ENCODE assay signal across 1 mouse cellular context in the genomic region with DNA sequence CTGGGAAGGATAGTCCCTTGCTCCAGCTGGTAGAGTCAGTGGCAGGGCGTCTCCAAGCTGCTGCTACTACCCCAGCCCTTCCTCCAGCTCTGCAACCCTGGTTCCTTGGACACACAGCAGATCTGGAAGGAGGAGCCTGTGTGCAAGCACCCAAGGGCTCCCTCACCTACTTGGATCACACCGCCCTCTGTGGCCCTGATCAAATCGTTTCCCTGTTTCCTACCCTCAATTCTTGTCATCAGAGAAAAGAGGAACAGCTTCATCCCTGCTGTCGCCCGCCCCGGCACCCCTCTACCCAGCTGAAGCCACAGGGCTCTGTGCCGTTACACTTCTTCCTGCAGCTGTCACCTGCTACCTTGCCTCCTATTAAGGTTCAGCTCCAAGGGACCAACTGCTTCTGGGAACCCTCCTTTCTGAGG.
TF ChIP-seq lines count a peak whose summit lies in the region.

No protein-coding gene starts in this region.

TF ChIP-seq in MEL, 35 proteins besides CTCF, POLR2A, EP300 and RAD21 (continued from another document):
- TF ChIP-seq USF2 (IDR thresholded peaks at IDR 0.05; ENCODE audit: borderline replicate concordance in 1 of 2, insufficient read depth in 1 of 2, low read depth in 1 of 2, low read length in 2 of 2) = no peak
- no peak for TF ChIP-seq CHD2 (IDR thresholded peaks at IDR 0.05; ENCODE audit: low read length)
- TF ChIP-seq TAL1 (IDR thresholded peaks at IDR 0.05; ENCODE audit: low read length) = no peak
- TF ChIP-seq POLR2AphosphoS2 (IDR thresholded peaks at IDR 0.05; ENCODE audit: low read length) = no peak
- no peak for TF ChIP-seq KAT2A (conservative IDR thresholded peaks at IDR 0.05; ENCODE audit: low read depth, low read length)
- TF ChIP-seq UBTF (IDR thresholded peaks at IDR 0.05; ENCODE audit: borderline replicate concordance, insufficient read depth, low read depth, low read length) = 0 out of 2 replicates have a peak, but pooled peaks have one; percentile 43
- no peak for TF ChIP-seq HCFC1 (IDR thresholded peaks at IDR 0.05; ENCODE audit: low read depth, low read length)
- TF ChIP-seq TBP (IDR thresholded peaks at IDR 0.05; ENCODE audit: low read depth, low read length) = peak; percentile 68
- TF ChIP-seq CHD1 (IDR thresholded peaks at IDR 0.05; ENCODE audit: low read depth, low read length) = no peak
- no peak for TF ChIP-seq RCOR1 (IDR thresholded peaks at IDR 0.05; ENCODE audit: low read depth, low read length)
- no peak for TF ChIP-seq MYB (IDR thresholded peaks at IDR 0.05; ENCODE audit: low read depth, low read length)
- no peak for TF ChIP-seq ZKSCAN1 (IDR thresholded peaks at IDR 0.05; ENCODE audit: low read depth, low read length)
- peak; percentile 70; the same call in 1 of the 2 replicates for TF ChIP-seq ETS1 (IDR thresholded peaks at IDR 0.05; ENCODE audit: low read depth, low read length)
- peak; percentile 18; the same call in 1 of the 2 replicates for TF ChIP-seq MXI1 (IDR thresholded peaks at IDR 0.05; ENCODE audit: low read depth, low read length)
- no peak for TF ChIP-seq SIN3A (IDR thresholded peaks at IDR 0.05; ENCODE audit: low read length)
- TF ChIP-seq USF1 (IDR thresholded peaks at IDR 0.05; ENCODE audit: low read depth, low read length) = no peak
- TF ChIP-seq E2F4 (IDR thresholded peaks at IDR 0.05; ENCODE audit: borderline replicate concordance, low read depth, low read length) = no peak
- no peak for TF ChIP-seq GATA1 (IDR thresholded peaks at IDR 0.05; ENCODE audit: low read depth, low read length)
- no peak for TF ChIP-seq MEF2A (IDR thresholded peaks at IDR 0.05; ENCODE audit: extremely low read depth, insufficient replicate concordance, low read depth, low read length, poor library complexity, severe bottlenecking)
- no peak for TF ChIP-seq JUND (IDR thresholded peaks at IDR 0.05; ENCODE audit: low read depth, low read length)
- no peak for TF ChIP-seq POLR2AphosphoS5 (IDR thresholded peaks at IDR 0.05; ENCODE audit: borderline replicate concordance, low read depth, low read length)
- no peak for TF ChIP-seq MYC (IDR thresholded peaks at IDR 0.05; ENCODE audit: low read depth, low read length)
- TF ChIP-seq MAZ (IDR thresholded peaks at IDR 0.05; ENCODE audit: low read depth, low read length) = no peak
- no peak for TF ChIP-seq ZMIZ1 (IDR thresholded peaks at IDR 0.05; ENCODE audit: low read depth, low read length)
- no peak for TF ChIP-seq ELF1 (IDR thresholded peaks at IDR 0.05; ENCODE audit: low read depth, low read length)
- no peak for TF ChIP-seq MAX (IDR thresholded peaks at IDR 0.05; ENCODE audit: low read length)
- TF ChIP-seq SMC3 (IDR thresholded peaks at IDR 0.05; ENCODE audit: low read depth, low read length) = no peak
